Mouse (Mus musculus) adrenal gland, adult (tissue): ENCODE measurements around the gene Dnaic2.
A peak's percentile ranks its signal among the peaks of the same experiment; 100 is the strongest.

Experiments
- DNase-seq, 2 experiments: peaks; one replicate each; pipeline ENCODE4 v3.0.0; 2022 to 2023; ENCODE audit warnings: low spot score in 1 of 2; ENCODE audit not compliant: inconsistent age in 2 of 2

Gene Dnaic2

GRCm38 (mm10) chr11:114726965-114727825 is at the start of gene Dnaic2:
TSS of gene Dnaic2 (plus strand) at chr11:114727408.
- DNase-seq, result peak; percentile 81 to 88

- peak; percentile 68 to 85 for DNase-seq
These were observed 47.6 kb upstream of the Dnaic2 start for GRCm38 (mm10) chr11:114679582-114679981.

GRCm38 (mm10) chr11:114680291-114680690 is 46.9 kb upstream of the Dnaic2 start:
- peak; percentile 86 to 94 for DNase-seq

GRCm38 (mm10) chr11:114681054-114681453 is 46.2 kb upstream of the Dnaic2 start:
- peak in 1 of 2 experiments; percentile 54 for DNase-seq

DNA sequence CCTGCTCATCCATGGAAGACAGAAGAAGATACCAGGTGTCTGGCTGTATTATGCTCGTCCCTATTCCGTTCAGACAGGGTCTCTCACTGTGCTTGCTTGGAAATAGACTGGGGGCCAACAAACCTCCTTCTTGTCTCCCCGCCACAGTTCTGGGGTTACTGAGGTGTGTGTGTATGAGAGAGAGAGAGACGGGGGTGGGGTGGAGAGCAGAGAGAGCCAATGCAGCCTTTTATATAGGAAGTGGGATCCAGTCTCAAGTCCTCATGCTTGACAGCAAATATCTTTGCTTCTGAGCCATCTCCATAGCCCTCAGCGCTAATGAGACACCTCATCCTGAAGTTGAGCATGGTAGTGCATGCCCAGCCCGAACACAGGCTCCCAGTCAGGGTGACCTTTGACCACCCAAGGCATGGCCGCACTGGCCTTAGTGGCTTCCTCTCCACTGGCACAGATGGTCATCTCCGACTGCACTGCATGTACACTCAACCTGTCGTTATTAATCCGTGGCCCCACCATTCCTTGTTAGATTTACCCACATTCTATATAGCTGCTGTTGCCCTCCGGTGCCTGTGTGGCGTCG is 44.8 kb upstream of the Dnaic2 start:
- peak in 1 of 2 experiments; percentile 9 for DNase-seq

- peak; percentile 23 to 63 for DNase-seq
These were observed 44.0 kb upstream of the Dnaic2 start for GRCm38 (mm10) chr11:114683029-114683721.

DNA sequence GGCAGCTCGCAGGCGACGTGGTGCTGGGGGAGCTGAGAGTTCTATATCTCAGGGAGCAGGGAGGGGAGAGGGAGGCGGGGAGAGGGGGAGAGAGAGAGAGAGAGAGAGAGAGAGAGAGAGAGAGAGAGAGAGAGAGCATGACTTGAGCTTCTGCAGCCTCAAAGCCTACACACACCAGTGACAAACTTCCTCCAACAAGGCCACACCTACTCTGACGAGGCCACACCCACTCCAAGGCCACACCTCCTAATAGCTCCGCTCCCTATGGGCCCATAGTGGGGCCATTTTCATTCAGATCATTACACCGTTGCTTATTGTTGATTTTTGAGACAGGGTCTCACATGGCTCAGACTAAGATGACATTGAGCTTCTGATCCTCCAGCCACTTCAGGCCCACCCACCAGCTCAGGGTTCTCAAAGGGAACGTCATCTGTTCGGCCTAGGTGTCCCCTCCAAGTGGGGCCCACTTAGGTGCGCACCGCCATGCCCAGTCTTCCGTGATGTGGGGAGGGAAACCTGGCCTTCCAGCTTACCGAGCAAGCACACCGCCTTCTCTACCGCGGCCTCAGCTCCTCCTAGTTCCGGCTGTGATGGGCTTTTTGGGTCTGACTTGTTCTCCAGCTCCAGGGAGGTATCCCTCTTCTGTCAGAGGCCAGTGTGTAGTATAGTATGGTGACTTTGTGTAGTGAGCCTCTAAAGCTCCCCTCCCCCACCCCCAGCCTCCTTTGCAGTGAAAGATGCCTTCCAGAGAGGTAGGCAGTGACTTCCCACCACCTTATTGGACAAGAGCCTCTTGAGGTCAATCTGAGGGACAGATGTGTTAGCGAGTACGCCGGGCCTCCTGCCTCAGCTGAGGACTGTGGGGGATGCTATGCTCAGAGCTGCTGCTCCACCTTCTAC is 43.2 kb upstream of the Dnaic2 start:
- no peak for DNase-seq

- DNase-seq, result peak in 1 of 2 experiments; percentile 61
These were observed 42.4 kb upstream of the Dnaic2 start for GRCm38 (mm10) chr11:114684627-114685373.

GRCm38 (mm10) chr11:114685526-114686040 is 41.6 kb upstream of the Dnaic2 start:
- no peak for DNase-seq

DNA sequence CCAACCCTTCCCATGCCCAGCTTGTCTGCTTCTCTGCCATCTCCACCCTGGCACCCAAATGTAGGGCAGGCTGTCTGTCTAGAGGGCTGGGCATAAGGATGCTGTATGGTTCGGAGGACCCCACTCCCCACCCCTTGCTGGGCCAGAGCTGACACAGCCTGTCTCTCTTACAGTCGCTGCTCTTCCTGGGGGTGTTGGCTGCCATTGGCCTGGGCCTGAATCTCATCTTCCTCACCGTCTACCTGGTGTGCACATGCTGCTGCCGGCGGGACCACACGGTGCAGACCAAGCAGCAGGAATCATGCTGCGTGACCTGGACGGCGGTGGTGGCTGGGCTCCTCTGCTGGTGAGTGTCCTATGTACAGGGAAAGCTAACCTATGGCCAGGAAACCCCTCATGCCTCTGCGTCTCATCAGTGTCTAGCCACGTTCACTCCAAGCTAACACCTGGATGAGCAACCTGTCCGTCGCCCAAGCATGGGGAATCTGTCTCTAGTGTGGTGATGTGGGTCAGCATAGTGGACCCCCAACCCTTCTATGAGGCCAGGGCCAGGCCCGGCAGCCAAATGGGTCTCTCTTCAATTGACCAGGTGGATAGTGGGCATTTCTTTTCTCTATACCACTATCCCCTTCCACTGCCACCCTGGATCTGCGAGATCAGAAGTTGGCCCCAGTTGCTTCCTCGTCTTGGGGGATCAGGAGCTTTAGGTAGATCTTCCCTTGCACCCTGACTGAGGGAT is 40.8 kb upstream of the Dnaic2 start:
- DNase-seq, result peak in 1 of 2 experiments; percentile 45

DNA sequence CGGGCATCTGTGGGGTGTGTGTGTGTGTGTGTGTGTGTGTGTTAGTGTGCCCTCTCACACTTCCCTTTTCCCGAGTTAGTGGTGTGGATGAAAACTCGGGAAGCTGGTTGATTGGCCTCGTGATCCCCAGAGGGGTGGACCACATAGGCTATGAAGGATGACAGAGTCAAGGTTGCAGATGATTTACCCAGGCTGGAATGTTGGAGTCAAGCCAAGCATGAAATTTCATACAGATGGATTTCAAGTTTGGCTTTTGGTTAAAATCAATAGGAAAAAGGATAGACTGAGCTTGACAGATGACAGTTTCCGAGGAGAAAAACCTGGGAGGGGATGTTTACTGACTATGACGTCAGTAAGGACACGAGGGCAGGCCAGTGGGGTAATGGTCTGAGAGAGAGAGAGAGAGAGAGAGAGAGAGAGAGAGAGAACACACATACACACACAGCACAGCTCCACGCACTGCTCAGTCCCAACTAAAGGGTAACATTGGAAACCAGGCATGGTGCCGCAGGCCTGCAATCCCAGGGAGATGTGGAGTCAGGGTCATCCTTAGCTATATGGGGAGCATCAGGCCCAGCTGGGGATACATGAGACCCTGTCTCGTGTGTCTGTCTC is 39.5 kb upstream of the Dnaic2 start:
- DNase-seq, result peak; percentile 64 to 90

- no peak for DNase-seq
These were observed 38.5 kb upstream of the Dnaic2 start for GRCm38 (mm10) chr11:114688729-114689128.

DNA sequence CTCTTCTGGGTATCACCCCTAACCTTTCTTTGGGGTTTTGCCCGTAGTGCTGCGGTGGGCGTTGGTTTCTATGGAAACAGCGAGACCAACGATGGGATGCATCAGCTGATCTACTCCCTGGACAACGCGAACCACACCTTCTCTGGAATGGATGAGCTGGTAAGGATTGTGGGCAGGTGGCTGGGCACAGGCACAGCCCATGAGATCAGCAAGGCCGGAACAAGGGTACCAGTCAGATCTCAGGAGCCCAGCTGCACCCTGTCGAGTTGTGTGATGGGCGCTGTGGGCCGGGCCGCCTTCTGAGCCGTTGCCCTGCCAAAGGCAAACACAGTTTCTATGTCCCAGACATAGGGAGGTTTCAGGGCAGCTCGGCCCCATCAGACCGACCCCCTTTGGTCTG is 37.0 kb upstream of the Dnaic2 start:
- no peak for DNase-seq

DNA sequence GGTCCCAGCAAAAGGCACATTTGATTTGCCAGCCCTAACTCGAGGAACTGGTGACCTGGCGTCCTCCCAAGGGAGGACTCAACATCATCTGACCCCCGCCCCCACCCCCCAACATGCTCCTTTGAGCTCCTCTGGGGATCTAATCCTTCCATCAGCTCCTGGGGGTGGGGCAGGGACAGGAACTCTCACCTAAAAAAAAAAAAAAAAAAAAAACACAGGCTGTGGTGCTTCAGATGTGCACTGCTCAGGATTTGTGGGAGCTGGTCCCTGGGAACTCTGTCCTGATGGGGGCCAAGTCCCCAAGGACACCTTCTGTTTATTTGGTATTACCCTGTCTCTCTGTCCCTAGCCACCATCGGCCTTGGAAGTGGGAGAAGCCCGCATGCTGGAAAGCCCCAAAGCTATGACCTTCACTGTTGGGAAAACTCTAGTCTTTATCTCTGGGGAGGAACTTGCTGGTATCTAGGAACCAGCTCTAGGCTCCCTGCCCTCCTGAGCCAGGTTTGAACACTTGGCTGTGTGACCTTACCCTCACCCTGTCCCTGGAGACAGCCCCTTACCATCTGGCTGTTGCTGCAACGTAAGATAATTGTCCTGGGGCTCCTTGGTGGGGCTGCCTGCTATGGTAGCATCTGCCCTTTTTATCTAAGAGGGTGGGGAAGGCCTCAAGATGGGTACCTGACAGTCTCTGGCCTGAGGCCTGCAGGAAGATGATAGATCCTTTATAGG is 35.6 kb upstream of the Dnaic2 start:
- DNase-seq, result peak; percentile 86 to 91

GRCm38 (mm10) chr11:114692601-114693000 is 34.6 kb upstream of the Dnaic2 start:
- DNase-seq, result peak in 1 of 2 experiments; percentile 46

GRCm38 (mm10) chr11:114693456-114693855 is 33.8 kb upstream of the Dnaic2 start:
- peak in 1 of 2 experiments; percentile 50 for DNase-seq

DNA sequence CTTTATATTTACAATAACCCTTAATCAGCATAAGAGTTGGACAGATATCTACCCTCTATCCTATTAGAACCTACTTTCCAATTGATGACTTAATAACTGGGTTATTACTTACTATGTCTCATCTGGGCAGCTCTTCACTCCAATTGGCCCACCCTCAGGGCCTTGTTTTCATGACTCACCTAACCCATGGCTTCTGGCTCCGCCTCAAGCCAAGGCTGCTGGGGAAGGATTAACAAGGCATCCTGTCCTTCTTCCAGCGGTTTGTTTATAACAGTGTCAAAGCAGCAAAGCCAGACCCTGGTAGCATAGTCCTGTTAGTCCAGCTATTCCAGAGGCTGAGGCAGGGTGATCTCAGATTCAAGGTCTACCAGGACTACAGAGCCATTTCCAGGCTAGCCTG is 32.8 kb upstream of the Dnaic2 start:
- peak; percentile 84 to 92 for DNase-seq

GRCm38 (mm10) chr11:114698496-114698895 is 28.7 kb upstream of the Dnaic2 start:
- DNase-seq, result no peak
